Mouse (Mus musculus): ENCODE measurements around the gene Slc12a8. TPM values are rescaled to one million over a fixed set of nuclear protein-coding genes. Genes with fewer than 3 reads are reported as not detected.

The Slc12a8 gene
- polyA plus RNA-seq, 1 experiment from 2014 or later: 1.0 TPM

DNA sequence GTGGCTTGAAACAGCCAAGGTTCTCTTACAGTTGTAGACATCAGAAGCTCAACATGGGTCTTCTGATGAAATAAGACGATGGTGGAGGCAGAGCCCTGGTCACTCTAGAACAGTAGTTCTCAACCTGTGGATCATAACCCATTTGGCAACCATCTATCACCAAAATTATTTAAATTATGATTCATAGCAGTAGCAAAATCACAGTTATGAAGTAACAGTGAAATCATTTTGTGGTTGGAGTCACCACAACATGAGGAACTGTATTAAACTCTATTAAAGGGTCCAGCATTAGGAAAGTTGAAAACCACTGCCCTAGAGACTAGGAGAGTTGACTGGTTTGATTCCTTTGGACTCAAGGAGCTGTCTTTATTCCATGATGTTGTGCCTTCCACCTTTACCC lies 151.9 kb downstream of the Slc12a8 start:
- Histone ChIP-seq H3K27ac (no peak overlapping the region), H3K9ac (no peak overlapping the region), H3K36me3 (no peaks in the 10 kb centered on the region), H3K27me3 (no peaks in the 10 kb centered on the region), H3K9me3 (replicated peaks) (no peaks in the 10 kb centered on the region), H3K4me2 (no peak overlapping the region), H3K4me1 (replicated peaks) (peaks cover 6% of the 10 kb centered on the region), H3K4me3 (no peak overlapping the region)
- ATAC-seq (replicated peaks; ENCODE audit: insufficient number of reproducible peaks, insufficient read depth, low FRiP score, low read depth): no peak
- WGBS: 91% methylated on average over 1 of the region's 1 CpGs

DNA sequence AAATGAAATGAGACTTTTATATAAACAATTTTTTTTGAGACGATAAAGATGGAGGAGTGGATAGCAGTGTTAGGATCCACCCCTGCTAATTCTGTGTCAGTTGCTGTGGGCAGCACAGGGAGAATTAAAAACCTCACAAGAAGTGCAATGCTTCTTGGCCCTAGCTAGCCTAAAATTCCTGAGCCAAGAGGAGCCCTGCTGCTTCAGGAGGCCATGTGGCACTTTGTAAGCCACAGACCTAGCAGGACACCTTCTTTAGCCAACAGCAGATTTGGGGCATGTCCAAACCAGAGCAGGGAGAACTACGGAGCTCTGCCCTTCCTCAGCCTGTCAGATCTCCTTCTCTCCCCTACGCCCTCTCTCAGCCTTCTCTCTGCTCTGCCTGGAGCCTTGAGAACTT lies 153.2 kb downstream of the Slc12a8 start:
- no peak; the same call in 1 of the 2 replicates for ATAC-seq (replicated peaks; ENCODE audit: insufficient number of reproducible peaks, insufficient read depth, low FRiP score, low read depth)
- H3K9ac ChIP-seq: no peak overlapping the region
- H3K4me3 ChIP-seq: no peak overlapping the region
- peaks cover 9% of the 10 kb centered on the region for H3K4me1 ChIP-seq (replicated peaks)
- H3K9me3 ChIP-seq (replicated peaks): no peaks in the 10 kb centered on the region
- WGBS: 47% methylated on average over 3 of the region's 3 CpGs
- no peaks in the 10 kb centered on the region for H3K36me3 ChIP-seq
- H3K27me3 ChIP-seq: no peaks in the 10 kb centered on the region
- H3K4me2 ChIP-seq: no peak overlapping the region
- 0 out of 2 replicates have a peak overlapping the region, but pooled peaks have one; percentile 37 for H3K27ac ChIP-seq

DNA sequence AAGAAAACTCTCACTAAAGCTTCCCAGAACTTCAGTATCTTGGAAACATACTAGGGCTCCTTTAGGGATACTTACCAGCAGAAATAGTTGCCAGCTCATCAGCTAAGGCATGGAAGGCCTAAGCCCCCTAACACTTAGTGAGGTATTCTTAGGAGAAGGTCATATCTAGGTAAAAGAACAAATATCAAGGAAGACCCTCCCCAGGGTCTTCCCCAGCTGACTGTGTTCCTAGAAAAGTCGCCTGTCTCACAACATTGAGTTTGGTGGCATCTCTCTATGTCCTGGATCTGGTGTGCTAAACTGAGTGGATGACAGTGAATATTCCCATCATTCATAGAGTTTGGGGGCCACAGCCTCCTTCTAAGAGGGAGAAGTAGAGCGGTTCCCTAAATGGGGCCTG lies 153.8 kb downstream of the Slc12a8 start:
- H3K9ac ChIP-seq: no peak overlapping the region
- H3K4me3 ChIP-seq: no peak overlapping the region
- no peaks in the 10 kb centered on the region for H3K9me3 ChIP-seq (replicated peaks)
- no peaks in the 10 kb centered on the region for H3K36me3 ChIP-seq
- H3K27ac ChIP-seq: peak overlapping the region; percentile 37; the same call in 1 of the 2 replicates
- peaks cover 14% of the 10 kb centered on the region for H3K4me1 ChIP-seq (replicated peaks)
- no peak overlapping the region for H3K4me2 ChIP-seq
- WGBS: 87% methylated on average over 2 of the region's 2 CpGs
- no peaks in the 10 kb centered on the region for H3K27me3 ChIP-seq
- no peak for ATAC-seq (replicated peaks; ENCODE audit: insufficient number of reproducible peaks, insufficient read depth, low FRiP score, low read depth)

DNA sequence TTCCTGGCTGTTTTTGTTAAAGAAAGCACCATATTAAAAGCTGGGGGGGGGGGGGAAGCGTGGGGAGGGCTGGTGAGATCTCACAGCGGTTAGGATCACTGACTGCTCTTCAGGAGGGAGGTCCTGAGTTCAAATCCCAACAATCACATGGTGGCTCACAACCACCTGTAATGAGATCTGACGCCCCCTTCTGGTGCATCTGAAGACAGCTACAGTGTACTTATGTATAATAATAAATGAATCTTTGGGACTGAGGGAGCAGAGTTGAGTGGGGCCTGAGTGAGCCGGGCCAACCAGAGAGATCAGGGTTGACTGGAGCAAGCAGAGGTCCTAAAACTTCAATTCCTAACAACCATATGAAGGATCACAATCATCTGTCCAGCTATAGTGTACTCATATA lies 155.1 kb downstream of the Slc12a8 start:
- H3K4me3 ChIP-seq: no peak overlapping the region
- H3K36me3 ChIP-seq: no peaks in the 10 kb centered on the region
- H3K4me1 ChIP-seq (replicated peaks): peaks cover 27% of the 10 kb centered on the region
- H3K4me2 ChIP-seq: no peak overlapping the region
- H3K27me3 ChIP-seq: no peaks in the 10 kb centered on the region
- no peak overlapping the region for H3K27ac ChIP-seq
- ATAC-seq (replicated peaks; ENCODE audit: insufficient number of reproducible peaks, insufficient read depth, low FRiP score, low read depth): no peak
- WGBS: 94% methylated on average over 4 of the region's 4 CpGs
- H3K9me3 ChIP-seq (replicated peaks): no peaks in the 10 kb centered on the region
- H3K9ac ChIP-seq: no peak overlapping the region

DNA sequence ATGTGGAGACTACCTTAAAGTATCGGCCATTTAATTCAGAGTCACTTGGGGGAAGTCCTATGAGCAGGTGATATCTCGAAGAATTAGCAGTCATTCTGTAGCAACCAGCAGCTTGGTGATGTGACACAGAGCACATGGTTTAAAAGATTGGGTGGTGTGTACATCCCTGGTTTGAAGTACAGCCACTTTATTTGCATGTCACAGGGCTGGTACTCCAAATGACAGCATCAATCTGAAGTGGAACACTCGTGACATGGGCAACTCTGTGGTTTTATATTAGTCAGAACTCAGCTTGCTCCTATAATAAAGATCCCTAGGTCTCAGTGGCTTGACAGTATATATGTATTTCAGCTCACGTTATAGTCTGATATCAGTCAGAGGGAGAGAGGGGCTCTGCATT lies 155.5 kb downstream of the Slc12a8 start:
- H3K27me3 ChIP-seq: no peaks in the 10 kb centered on the region
- no peaks in the 10 kb centered on the region for H3K9me3 ChIP-seq (replicated peaks)
- H3K36me3 ChIP-seq: no peaks in the 10 kb centered on the region
- H3K27ac ChIP-seq: no peak overlapping the region
- H3K9ac ChIP-seq: no peak overlapping the region
- ATAC-seq (replicated peaks; ENCODE audit: insufficient number of reproducible peaks, insufficient read depth, low FRiP score, low read depth): no peak
- 75% methylated on average over 4 of the region's 4 CpGs for WGBS
- H3K4me3 ChIP-seq: no peak overlapping the region
- H3K4me2 ChIP-seq: no peak overlapping the region
- peaks cover 31% of the 10 kb centered on the region for H3K4me1 ChIP-seq (replicated peaks)

DNA sequence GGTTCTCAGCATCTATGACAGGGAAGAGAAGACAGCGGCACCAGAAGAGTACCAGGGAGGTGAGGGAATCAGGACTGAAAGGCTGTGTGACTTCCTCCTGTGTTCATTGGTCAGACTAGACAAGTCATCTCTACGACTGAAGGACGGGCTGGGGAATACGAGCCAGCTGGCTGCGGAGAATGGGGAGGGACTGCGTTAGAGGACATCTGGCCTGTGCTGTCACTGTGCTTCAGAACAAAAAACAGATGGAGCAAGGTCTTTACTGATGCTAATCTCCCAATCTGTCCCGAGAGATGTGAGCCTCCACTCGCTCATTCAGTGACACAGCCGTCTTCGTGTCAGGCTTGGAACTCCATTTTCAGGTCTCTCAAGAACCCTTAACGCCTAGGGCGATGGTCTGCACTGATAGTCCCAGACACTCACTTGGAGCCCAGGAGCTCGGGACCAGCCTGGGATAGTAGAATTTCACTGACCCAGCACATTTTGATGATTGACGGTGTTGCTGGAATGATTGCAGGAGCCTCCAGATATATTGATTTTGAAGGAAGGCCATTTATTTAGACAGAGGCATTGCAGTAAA lies 156.5 kb downstream of the Slc12a8 start:
- peaks cover 31% of the 10 kb centered on the region for H3K4me1 ChIP-seq (replicated peaks)
- no peak overlapping the region for H3K4me3 ChIP-seq
- H3K9ac ChIP-seq: no peak overlapping the region
- no peak overlapping the region for H3K4me2 ChIP-seq
- no peaks in the 10 kb centered on the region for H3K36me3 ChIP-seq
- no peak; the same call in 1 of the 2 replicates for ATAC-seq (replicated peaks; ENCODE audit: insufficient number of reproducible peaks, insufficient read depth, low FRiP score, low read depth)
- H3K27ac ChIP-seq: no peak overlapping the region
- WGBS: 50% methylated on average over 14 of the region's 14 CpGs
- H3K27me3 ChIP-seq: no peaks in the 10 kb centered on the region
- no peaks in the 10 kb centered on the region for H3K9me3 ChIP-seq (replicated peaks)

DNA sequence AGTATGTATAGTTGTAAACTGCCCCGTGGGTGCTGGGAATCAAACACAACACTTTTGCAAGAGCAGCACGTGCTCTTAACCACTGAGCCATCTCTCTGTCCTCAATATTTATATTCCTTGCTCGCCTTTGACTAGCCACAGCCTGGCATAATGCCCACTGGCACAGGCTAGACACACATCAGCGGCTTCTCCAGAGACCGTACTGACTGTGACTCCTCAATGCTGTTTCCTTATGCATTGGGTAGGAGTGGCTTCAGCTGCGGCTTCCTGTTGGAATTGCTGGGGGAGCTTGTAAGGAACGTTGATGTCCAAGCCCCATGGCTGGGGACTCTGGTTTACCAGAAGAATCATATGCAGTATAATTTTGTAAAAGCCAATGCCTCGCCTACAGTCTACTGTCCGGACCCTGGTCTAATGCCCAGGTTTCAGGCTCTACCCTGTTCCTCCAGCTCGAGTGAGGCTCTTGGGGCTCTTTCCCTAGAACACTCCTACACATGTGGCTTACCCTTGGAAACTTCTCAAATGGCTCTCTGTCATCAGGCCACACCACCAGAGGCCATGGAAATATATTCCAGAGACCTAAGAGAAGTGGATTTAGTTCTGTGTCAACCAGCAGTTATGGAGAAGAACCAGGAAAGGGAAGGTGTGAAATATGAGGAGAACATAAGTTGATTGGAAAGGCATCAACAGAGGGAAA lies 158.2 kb downstream of the Slc12a8 start:
- 80% methylated on average over 10 of the region's 10 CpGs for WGBS
- Histone ChIP-seq H3K9ac (no peak overlapping the region), H3K4me3 (no peak overlapping the region), H3K27ac (peak overlapping the region; percentile 66; the same call in 1 of the 2 replicates), H3K4me2 (no peak overlapping the region), H3K36me3 (no peaks in the 10 kb centered on the region), H3K27me3 (no peaks in the 10 kb centered on the region), H3K4me1 (replicated peaks) (peaks cover 30% of the 10 kb centered on the region), H3K9me3 (replicated peaks) (no peaks in the 10 kb centered on the region)
- no peak for ATAC-seq (replicated peaks; ENCODE audit: insufficient number of reproducible peaks, insufficient read depth, low FRiP score, low read depth)

DNA sequence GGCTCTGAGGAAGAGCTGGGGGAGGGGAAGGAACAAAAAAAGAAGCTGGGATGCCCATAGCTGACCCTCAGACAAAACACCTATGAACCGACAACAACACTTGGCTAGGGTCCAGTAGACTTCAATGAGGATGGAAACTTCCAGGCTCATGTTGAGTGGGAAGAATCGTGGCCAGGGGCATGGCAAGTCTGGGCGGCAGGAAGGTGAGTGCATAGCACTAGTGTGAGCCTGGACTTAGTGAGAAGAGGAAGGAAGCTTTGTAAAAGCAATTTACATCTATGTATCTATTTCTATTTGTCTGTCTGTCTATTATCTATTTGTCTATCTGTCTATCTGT lies 158.7 kb downstream of the Slc12a8 start:
- Histone ChIP-seq H3K4me3 (no peak overlapping the region), H3K27me3 (no peaks in the 10 kb centered on the region), H3K4me1 (replicated peaks) (peaks cover 28% of the 10 kb centered on the region), H3K9ac (no peak overlapping the region), H3K9me3 (replicated peaks) (no peaks in the 10 kb centered on the region), H3K27ac (peak overlapping the region; percentile 66; the same call in 1 of the 2 replicates), H3K4me2 (no peak overlapping the region), H3K36me3 (no peaks in the 10 kb centered on the region)
- WGBS: 34% methylated on average over 3 of the region's 3 CpGs
- no peak for ATAC-seq (replicated peaks; ENCODE audit: insufficient number of reproducible peaks, insufficient read depth, low FRiP score, low read depth)

DNA sequence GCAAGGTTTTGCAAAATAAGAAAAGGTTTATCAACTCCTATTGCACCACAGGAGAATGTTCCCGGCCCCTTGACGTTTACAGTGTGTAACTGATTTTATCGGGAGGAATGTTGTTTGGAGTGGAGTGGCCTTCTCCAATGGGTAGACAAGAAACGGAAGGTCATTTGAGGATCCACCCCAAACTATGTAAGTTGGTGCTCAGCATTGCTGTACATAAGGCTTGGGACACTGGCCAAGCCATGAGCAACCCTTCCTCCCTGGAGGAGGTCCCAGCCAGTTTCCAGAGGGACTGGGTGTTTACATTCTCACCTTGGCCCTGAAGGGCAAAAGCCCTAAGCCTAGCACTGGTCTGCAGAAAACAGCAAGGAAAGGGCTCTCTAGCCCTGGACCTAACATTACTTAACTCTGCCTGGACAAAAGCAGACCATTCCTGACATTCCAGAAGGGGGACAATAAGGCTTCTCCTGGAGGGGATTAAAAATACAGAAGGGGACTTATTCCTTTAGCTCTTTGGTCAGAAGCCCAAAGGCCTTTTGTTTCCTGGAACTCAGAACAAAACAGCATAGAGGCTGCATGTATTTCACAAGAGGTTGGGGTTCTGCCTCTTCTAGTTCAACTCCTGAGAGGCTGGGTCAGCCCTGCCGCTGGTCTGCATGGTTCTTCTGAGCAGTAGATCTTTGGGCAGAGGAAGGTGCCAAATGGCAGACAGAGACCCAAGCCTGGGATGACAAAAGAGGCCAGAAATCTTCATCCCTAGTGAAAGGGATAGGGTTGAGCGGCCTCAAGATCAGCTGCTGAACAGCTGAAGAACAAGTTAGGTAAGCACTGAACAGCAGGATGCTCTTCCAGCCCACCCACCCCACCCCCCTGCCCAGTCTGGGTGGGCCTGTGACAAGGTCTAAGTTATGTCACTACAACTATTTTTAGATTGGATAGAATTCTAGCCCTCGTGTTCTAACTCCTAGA lies 159.5 kb downstream of the Slc12a8 start:
- H3K27ac ChIP-seq: peak overlapping the region; percentile 66
- H3K9ac ChIP-seq: no peak overlapping the region
- peaks cover 31% of the 10 kb centered on the region for H3K4me1 ChIP-seq (replicated peaks)
- no peaks in the 10 kb centered on the region for H3K27me3 ChIP-seq
- no peaks in the 10 kb centered on the region for H3K9me3 ChIP-seq (replicated peaks)
- no peak overlapping the region for H3K4me3 ChIP-seq
- H3K36me3 ChIP-seq: no peaks in the 10 kb centered on the region
- H3K4me2 ChIP-seq: no peak overlapping the region
- peak; percentile 72 for ATAC-seq (replicated peaks; ENCODE audit: insufficient number of reproducible peaks, insufficient read depth, low FRiP score, low read depth)
- WGBS: 33% methylated on average over 7 of the region's 7 CpGs

DNA sequence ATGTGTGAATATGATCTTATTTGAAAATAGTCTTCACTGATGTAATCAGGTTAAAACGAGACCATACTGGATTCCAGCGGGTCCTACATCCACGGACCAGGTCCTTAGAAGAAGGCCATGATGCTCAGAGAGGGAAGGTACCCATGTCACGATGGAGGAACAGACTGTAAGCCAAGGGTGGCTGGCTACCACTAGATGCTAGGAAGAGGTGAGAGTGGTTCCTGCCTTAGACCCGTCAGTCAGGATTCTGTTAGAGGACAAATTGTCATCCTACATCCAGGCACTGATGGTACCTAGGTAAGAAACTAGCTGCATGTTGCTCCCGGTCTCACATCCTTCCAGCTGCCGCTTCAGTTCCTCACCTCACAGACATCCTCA lies 160.2 kb downstream of the Slc12a8 start:
- ATAC-seq (replicated peaks; ENCODE audit: insufficient number of reproducible peaks, insufficient read depth, low FRiP score, low read depth): no peak
- 83% methylated on average over 7 of the region's 7 CpGs for WGBS
- no peaks in the 10 kb centered on the region for H3K36me3 ChIP-seq
- no peaks in the 10 kb centered on the region for H3K9me3 ChIP-seq (replicated peaks)
- H3K27ac ChIP-seq: peak overlapping the region; percentile 66; the same call in 1 of the 2 replicates
- H3K4me2 ChIP-seq: no peak overlapping the region
- no peak overlapping the region for H3K9ac ChIP-seq
- H3K27me3 ChIP-seq: no peaks in the 10 kb centered on the region
- H3K4me1 ChIP-seq (replicated peaks): peaks cover 31% of the 10 kb centered on the region
- H3K4me3 ChIP-seq: no peak overlapping the region

DNA sequence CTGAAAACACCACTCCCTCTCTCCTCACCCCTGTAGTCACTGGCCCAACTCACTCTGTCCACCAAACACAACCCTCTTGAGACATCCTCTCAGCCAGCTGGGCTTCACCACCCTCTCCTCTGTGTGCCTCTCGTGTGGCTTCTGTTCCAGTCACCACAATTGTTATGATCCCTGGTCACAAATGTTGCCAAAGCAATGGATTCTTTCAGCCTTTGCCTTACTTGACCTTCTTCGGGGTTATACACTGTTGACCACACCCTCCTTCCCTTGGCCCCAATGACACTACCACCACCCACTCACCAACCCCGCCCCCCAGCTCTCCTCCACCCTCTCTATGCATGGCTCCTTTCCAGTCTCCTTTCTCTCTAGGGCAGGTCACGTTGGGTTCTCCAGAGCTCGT lies 160.8 kb downstream of the Slc12a8 start:
- ATAC-seq (replicated peaks; ENCODE audit: insufficient number of reproducible peaks, insufficient read depth, low FRiP score, low read depth): no peak
- Histone ChIP-seq H3K4me2 (no peak overlapping the region), H3K9ac (no peak overlapping the region), H3K4me1 (replicated peaks) (peaks cover 31% of the 10 kb centered on the region), H3K9me3 (replicated peaks) (no peaks in the 10 kb centered on the region), H3K27ac (no peak overlapping the region), H3K36me3 (no peaks in the 10 kb centered on the region), H3K27me3 (no peaks in the 10 kb centered on the region), H3K4me3 (no peak overlapping the region)
- 81% methylated on average over 5 of the region's 5 CpGs for WGBS

Measured in heart, embryonic 15.5 days (tissue).